Mouse (Mus musculus) heart, adult 8-10 months (tissue): Measurements from ENCODE around the gene Phactr2. TPM values are rescaled to one million over a fixed set of nuclear protein-coding genes. Genes with fewer than 3 reads are reported as not detected.
"Not testable (repeated sequence)": the region's sequence is repeated elsewhere in the genome, so short reads cannot be mapped to it uniquely, and the experiment has no call there.

Experiments used
- DNase-seq: peaks from one replicate; pipeline ENCODE4 v3.0.0; 2022; ENCODE audit warnings: low spot score
- total RNA-seq, 4 experiments: library from RNA; stranded (reverse); gene quantifications; 2 replicates each; pipeline ENCODE4 v1.2.4; 2022

Gene Phactr2
- total RNA-seq, 4 experiments from 2014 or later, result 45.2 to 50.3 (median 48.6) TPM

- DNase-seq, result no peak
Measured at GRCm38 (mm10) chr10:13213956-13214355, 260.3 kb downstream of the Phactr2 start.

GRCm38 (mm10) chr10:13212829-13213228 is 261.4 kb downstream of the Phactr2 start:
- no peak for DNase-seq

GRCm38 (mm10) chr10:13212326-13212725 is 261.9 kb downstream of the Phactr2 start:
- no peak for DNase-seq

- no peak for DNase-seq
Measured at GRCm38 (mm10) chr10:13209930-13210637, 264.1 kb downstream of the Phactr2 start.

GRCm38 (mm10) chr10:13209506-13209905 is 264.7 kb downstream of the Phactr2 start:
- DNase-seq, result no peak

- DNase-seq, result no peak
Measured at GRCm38 (mm10) chr10:13209061-13209460, 265.2 kb downstream of the Phactr2 start.

GRCm38 (mm10) chr10:13201741-13202293 is 272.4 kb downstream of the Phactr2 start:
- DNase-seq, result no peak

GRCm38 (mm10) chr10:13200862-13201261 is 273.4 kb downstream of the Phactr2 start:
- no peak for DNase-seq

- DNase-seq, result no peak
Measured at GRCm38 (mm10) chr10:13199234-13199633, 275.0 kb downstream of the Phactr2 start.

- DNase-seq, result no peak
Measured at GRCm38 (mm10) chr10:13196872-13197507, 277.2 kb downstream of the Phactr2 start.

- DNase-seq, result not testable (repeated sequence)
Measured at GRCm38 (mm10) chr10:13193496-13193895, 280.7 kb downstream of the Phactr2 start.

GRCm38 (mm10) chr10:13192731-13193351 is 281.4 kb downstream of the Phactr2 start, which contains the start of gene Ltv1:
TSS of gene Ltv1 (minus strand) at chr10:13193168.
- DNase-seq, result peak; percentile 94

- DNase-seq, result no peak
Measured at GRCm38 (mm10) chr10:13189881-13190280, 284.3 kb downstream of the Phactr2 start.

GRCm38 (mm10) chr10:13186754-13187153 is 287.5 kb downstream of the Phactr2 start:
- no peak for DNase-seq

- DNase-seq, result no peak
Measured at GRCm38 (mm10) chr10:13184170-13184766, 289.9 kb downstream of the Phactr2 start.

GRCm38 (mm10) chr10:13180211-13180610 is 294.0 kb downstream of the Phactr2 start:
- DNase-seq, result no peak

GRCm38 (mm10) chr10:13177973-13178624 is 296.1 kb downstream of the Phactr2 start, which contains the start of gene Zc2hc1b:
TSS of gene Zc2hc1b (minus strand) at chr10:13178023.
- no peak for DNase-seq

- DNase-seq, result no peak
Measured at GRCm38 (mm10) chr10:13175866-13176265, 298.3 kb downstream of the Phactr2 start.

GRCm38 (mm10) chr10:13172798-13173221 is 301.4 kb downstream of the Phactr2 start:
- DNase-seq, result no peak

- DNase-seq, result no peak
Measured at GRCm38 (mm10) chr10:13171461-13171860, 302.8 kb downstream of the Phactr2 start.

GRCm38 (mm10) chr10:13170739-13171448 is 303.3 kb downstream of the Phactr2 start:
- DNase-seq, result no peak
